In genomic region chr2:3683343-3683742, GRCm38 (mm10) we compare ENCODE assay signal across 14 mouse cellular contexts.
DNase-seq lines count a peak whose midpoint lies in the region; ATAC-seq and TF ChIP-seq lines count a peak whose summit lies in the region.
"Had no signal": no experiment of that assay in that cellular context is flagged by ENCODE, and none has a peak within 500 bp of the region (broad histone marks: within the 10 kb centered on the region; RNA-seq: fewer than 3 reads in every experiment).

No protein-coding gene starts in this region.

- TF ChIP-seq CTCF in layer of hippocampus, adult 2 months (conservative IDR thresholded peaks at IDR 0.05): no peak
- TF ChIP-seq CTCF in stomach, postnatal 0 days (IDR thresholded peaks at IDR 0.05; ENCODE audit: low read depth): no peak

- H3K27me3 ChIP-seq in hindbrain, embryonic 10.5 days (ENCODE audit: insufficient read depth, poor library complexity, severe bottlenecking): no peaks in the 10 kb centered on the region
- no peaks in the 10 kb centered on the region for H3K27me3 ChIP-seq in midbrain, embryonic 12.5 days
- H3K27me3 ChIP-seq in stomach, postnatal 0 days (ENCODE audit: control insufficient read depth, insufficient read depth, low read length): no peaks in the 10 kb centered on the region
- H3K27me3 ChIP-seq: limb, embryonic 12.5 days had no signal

- H3K36me3 ChIP-seq in hindbrain, embryonic 10.5 days: no peaks in the 10 kb centered on the region
- no peaks in the 10 kb centered on the region for H3K36me3 ChIP-seq in midbrain, embryonic 12.5 days
- no peaks in the 10 kb centered on the region for H3K36me3 ChIP-seq in stomach, postnatal 0 days (ENCODE audit: control insufficient read depth, insufficient read depth, low read length)
- H3K36me3 ChIP-seq: heart, embryonic 10.5 days; limb, embryonic 12.5 days had no signal

- no peak for DNase-seq in layer of hippocampus, adult 2 months (ENCODE audit: low spot score in 2 of 2)
- DNase-seq in layer of hippocampus, adult 9-11 months: no peak
- DNase-seq in hindbrain, embryonic 10.5 days (ENCODE audit: low spot score): no peak
- DNase-seq in stomach, postnatal 0 days (ENCODE audit: low spot score): no peak
- DNase-seq in gastrocnemius, postnatal 4 days (ENCODE audit: low spot score in 2 of 2): no peak
- no peak for DNase-seq in heart, postnatal 4 days
- DNase-seq: cerebellum, adult 2 months; heart, postnatal 36 days; kidney, adult 9 months; lung, adult 18-20 months; thymus, postnatal 14 days had no signal

- H3K27ac ChIP-seq in layer of hippocampus, adult 2 months: peak overlapping the region; percentile 57
- H3K27ac ChIP-seq in hindbrain, embryonic 10.5 days: peak overlapping the region; percentile 74
- peak overlapping the region; percentile 75 for H3K27ac ChIP-seq in midbrain, embryonic 12.5 days (replicated peaks)
- 0 out of 2 replicates have a peak overlapping the region, but pooled peaks have one; percentile 18 for H3K27ac ChIP-seq in stomach, postnatal 0 days (replicated peaks)
- H3K27ac ChIP-seq: heart, embryonic 10.5 days had no signal

- 71% methylated on average over 5 of the region's 5 CpGs for WGBS in hindbrain, embryonic 10.5 days
- 50% methylated on average over 5 of the region's 5 CpGs for WGBS in midbrain, embryonic 12.5 days
- WGBS in stomach, postnatal 0 days: 67% methylated on average over 5 of the region's 5 CpGs

- peak; percentile 56 for ATAC-seq in midbrain, embryonic 12.5 days (ENCODE audit: low FRiP score, low read depth)
- no peak for ATAC-seq in stomach, postnatal 0 days (ENCODE audit: low FRiP score, low TSS enrichment)

- no peaks in the 10 kb centered on the region for H3K9me3 ChIP-seq in hindbrain, embryonic 10.5 days
- no peaks in the 10 kb centered on the region for H3K9me3 ChIP-seq in midbrain, embryonic 12.5 days
- H3K9me3 ChIP-seq in stomach, postnatal 0 days (ENCODE audit: control insufficient read depth, low read length): no peaks in the 10 kb centered on the region
- H3K9me3 ChIP-seq: heart, embryonic 10.5 days; limb, embryonic 12.5 days had no signal

- peaks cover 18% of the 10 kb centered on the region for H3K4me1 ChIP-seq in hindbrain, embryonic 10.5 days (replicated peaks)
- peaks cover 16% of the 10 kb centered on the region for H3K4me1 ChIP-seq in midbrain, embryonic 12.5 days
- H3K4me1 ChIP-seq in stomach, postnatal 0 days (replicated peaks; ENCODE audit: control insufficient read depth, insufficient read depth): no peaks in the 10 kb centered on the region

- TF ChIP-seq EP300 in stomach, postnatal 0 days (optimal IDR thresholded peaks at IDR 0.05): no peak

- H3K4me3 ChIP-seq in layer of hippocampus, adult 2 months: no peak overlapping the region; the same call in 1 of the 2 replicates
- H3K4me3 ChIP-seq in hindbrain, embryonic 10.5 days: no peak overlapping the region
- no peak overlapping the region for H3K4me3 ChIP-seq in midbrain, embryonic 12.5 days
- H3K4me3 ChIP-seq in stomach, postnatal 0 days (ENCODE audit: low read depth, low read length): no peak overlapping the region
- H3K4me3 ChIP-seq: heart, embryonic 10.5 days; limb, embryonic 12.5 days had no signal

- peak overlapping the region; percentile 17; the same call in 1 of the 2 replicates for H3K4me2 ChIP-seq in midbrain, embryonic 12.5 days (replicated peaks)
- H3K4me2 ChIP-seq in stomach, postnatal 0 days (replicated peaks; ENCODE audit: low read depth): no peak overlapping the region
- H3K4me2 ChIP-seq: limb, embryonic 12.5 days had no signal

- no peak overlapping the region for H3K9ac ChIP-seq in midbrain, embryonic 12.5 days (replicated peaks)
- H3K9ac ChIP-seq in stomach, postnatal 0 days (ENCODE audit: low read length): no peak overlapping the region
- H3K9ac ChIP-seq: limb, embryonic 12.5 days had no signal

Comparison
In these comparisons a context has a peak if more than half of its experiments do, and no peak if none do; other contexts are left out.
1. H3K27ac ChIP-seq: peak in every context shown above with its lines; median percentile 75 in midbrain, embryonic 12.5 days; 74 in hindbrain, embryonic 10.5 days; 57 in layer of hippocampus, adult 2 months; 18 in stomach, postnatal 0 days.